ENCODE assay signal across 8 mouse cellular contexts in genomic region chr14:64589126-64589525, GRCm38 (mm10).
DNase-seq lines count a peak whose midpoint lies in the region; ATAC-seq lines count a peak whose summit lies in the region.
"Had no signal": no experiment of that assay in that cellular context is flagged by ENCODE, and none has a peak within 500 bp of the region (broad histone marks: within the 10 kb centered on the region; RNA-seq: fewer than 3 reads in every experiment).

No protein-coding gene starts in this region.

- ATAC-seq in kidney, embryonic 14.5 days (ENCODE audit: low FRiP score, low TSS enrichment), result no peak
- ATAC-seq in embryonic facial prominence, embryonic 12.5 days (ENCODE audit: insufficient number of reproducible peaks, insufficient read depth, low FRiP score, low TSS enrichment), result no peak
- peak; percentile 2 for ATAC-seq in hindbrain, embryonic 13.5 days (ENCODE audit: low FRiP score)
- peak; percentile 1; the same call in 1 of the 2 replicates for ATAC-seq in neural tube, embryonic 12.5 days (ENCODE audit: low FRiP score, low read depth)

- WGBS in kidney, embryonic 14.5 days, result 0% methylated on average over 1 of the region's 2 CpGs
- 0% methylated on average over 1 of the region's 2 CpGs for WGBS in embryonic facial prominence, embryonic 12.5 days
- 0% methylated on average over 1 of the region's 2 CpGs for WGBS in hindbrain, embryonic 13.5 days
- 0% methylated on average over 2 of the region's 2 CpGs for WGBS in neural tube, embryonic 12.5 days

- no peak for DNase-seq in kidney, postnatal 25 days
- DNase-seq in adipocyte (ENCODE audit: low spot score), result no peak
- no peak for DNase-seq in adrenal gland, adult 18-20 months (ENCODE audit: low spot score in 2 of 2)

- H3K4me2 ChIP-seq in kidney, embryonic 14.5 days (replicated peaks; ENCODE audit: low read depth, low read length), result no peak overlapping the region
- peak overlapping the region; percentile 46; the same call in 1 of the 2 replicates for H3K4me2 ChIP-seq in embryonic facial prominence, embryonic 12.5 days (replicated peaks)
- H3K4me2 ChIP-seq in hindbrain, embryonic 13.5 days, result peak overlapping the region; percentile 99
- peak overlapping the region; percentile 80 for H3K4me2 ChIP-seq in neural tube, embryonic 12.5 days (replicated peaks)
- H3K4me2 ChIP-seq: liver, embryonic 15.5 days had no signal

- H3K4me1 ChIP-seq in kidney, embryonic 14.5 days (ENCODE audit: control insufficient read depth, insufficient read depth, low read length), result peaks cover 20% of the 10 kb centered on the region; the same call in 1 of the 2 replicates
- peaks cover 29% of the 10 kb centered on the region for H3K4me1 ChIP-seq in embryonic facial prominence, embryonic 12.5 days
- H3K4me1 ChIP-seq in hindbrain, embryonic 13.5 days (replicated peaks), result peaks cover 42% of the 10 kb centered on the region
- H3K4me1 ChIP-seq in neural tube, embryonic 12.5 days, result peaks cover 44% of the 10 kb centered on the region

- peaks cover 84% of the 10 kb centered on the region for H3K27me3 ChIP-seq in kidney, embryonic 14.5 days (ENCODE audit: control insufficient read depth, insufficient read depth, low read length)
- peaks cover 92% of the 10 kb centered on the region for H3K27me3 ChIP-seq in embryonic facial prominence, embryonic 12.5 days
- no peaks in the 10 kb centered on the region for H3K27me3 ChIP-seq in hindbrain, embryonic 13.5 days
- H3K27me3 ChIP-seq in neural tube, embryonic 12.5 days (replicated peaks), result peaks cover 4% of the 10 kb centered on the region; the same call in 1 of the 2 replicates

- H3K9me3 ChIP-seq in kidney, embryonic 14.5 days (ENCODE audit: control insufficient read depth, low read length), result no peaks in the 10 kb centered on the region
- H3K9me3 ChIP-seq in embryonic facial prominence, embryonic 12.5 days, result no peaks in the 10 kb centered on the region
- no peaks in the 10 kb centered on the region for H3K9me3 ChIP-seq in hindbrain, embryonic 13.5 days
- H3K9me3 ChIP-seq in neural tube, embryonic 12.5 days, result no peaks in the 10 kb centered on the region
- H3K9me3 ChIP-seq: liver, embryonic 15.5 days had no signal

- H3K36me3 ChIP-seq in kidney, embryonic 14.5 days (ENCODE audit: control insufficient read depth, insufficient read depth, low read length), result no peaks in the 10 kb centered on the region
- H3K36me3 ChIP-seq in embryonic facial prominence, embryonic 12.5 days, result no peaks in the 10 kb centered on the region
- H3K36me3 ChIP-seq in hindbrain, embryonic 13.5 days, result peaks cover 26% of the 10 kb centered on the region
- H3K36me3 ChIP-seq in neural tube, embryonic 12.5 days, result peaks cover 12% of the 10 kb centered on the region; the same call in 1 of the 2 replicates
- H3K36me3 ChIP-seq: liver, embryonic 15.5 days had no signal

- no peak overlapping the region for H3K9ac ChIP-seq in kidney, embryonic 14.5 days (ENCODE audit: low read depth, low read length)
- H3K9ac ChIP-seq in embryonic facial prominence, embryonic 12.5 days, result no peak overlapping the region
- peak overlapping the region; percentile 100 for H3K9ac ChIP-seq in hindbrain, embryonic 13.5 days
- peak overlapping the region; percentile 99 for H3K9ac ChIP-seq in neural tube, embryonic 12.5 days
- H3K9ac ChIP-seq: liver, embryonic 15.5 days had no signal

- 0 out of 2 replicates have a peak overlapping the region, but pooled peaks have one; percentile 32 for H3K4me3 ChIP-seq in kidney, embryonic 14.5 days (ENCODE audit: low read length)
- peak overlapping the region; percentile 36 for H3K4me3 ChIP-seq in embryonic facial prominence, embryonic 12.5 days
- H3K4me3 ChIP-seq in hindbrain, embryonic 13.5 days, result peak overlapping the region; percentile 86
- H3K4me3 ChIP-seq in neural tube, embryonic 12.5 days, result peak overlapping the region; percentile 60
- H3K4me3 ChIP-seq: liver, embryonic 15.5 days had no signal

- no peak overlapping the region for H3K27ac ChIP-seq in kidney, embryonic 14.5 days (ENCODE audit: low read depth, low read length)
- H3K27ac ChIP-seq in embryonic facial prominence, embryonic 12.5 days, result no peak overlapping the region; the same call in 1 of the 2 replicates
- H3K27ac ChIP-seq in hindbrain, embryonic 13.5 days, result peak overlapping the region; percentile 100
- H3K27ac ChIP-seq in neural tube, embryonic 12.5 days, result peak overlapping the region; percentile 97
- H3K27ac ChIP-seq: liver, embryonic 15.5 days had no signal

Comparison
In these comparisons a context has a peak if more than half of its experiments do, and no peak if none do; other contexts are left out.
1. ATAC-seq: peak in hindbrain, embryonic 13.5 days (single experiment) and neural tube, embryonic 12.5 days (single experiment); none in kidney, embryonic 14.5 days (single experiment) and embryonic facial prominence, embryonic 12.5 days (single experiment).
2. H3K27ac ChIP-seq: peak in hindbrain, embryonic 13.5 days (single experiment) and neural tube, embryonic 12.5 days (single experiment); none in kidney, embryonic 14.5 days (single experiment) and embryonic facial prominence, embryonic 12.5 days (single experiment).
3. H3K4me3 ChIP-seq: peak in every context shown above with its lines; median percentile 86 in hindbrain, embryonic 13.5 days; 60 in neural tube, embryonic 12.5 days; 36 in embryonic facial prominence, embryonic 12.5 days; 32 in kidney, embryonic 14.5 days.
4. H3K9ac ChIP-seq: peak in hindbrain, embryonic 13.5 days (single experiment) and neural tube, embryonic 12.5 days (single experiment); none in kidney, embryonic 14.5 days (single experiment) and embryonic facial prominence, embryonic 12.5 days (single experiment).